Mouse (Mus musculus) forebrain, embryonic 15.5 days (tissue): ENCODE data around the gene Map3k7. TPM values are rescaled to one million over a fixed set of nuclear protein-coding genes. Genes with fewer than 3 reads are reported as not detected.
A peak's percentile ranks its signal among the peaks of the same experiment; 100 is the strongest.

Source experiments
- ATAC-seq: fragments of 200-750 bp; cut with Nextera tagmentation; replicated peaks from 2 replicates; pipeline ENCODE4 v1.8.0; 2017; ENCODE audit warnings: mild to moderate bottlenecking, moderate TSS enrichment, moderate library complexity
- H3K27ac ChIP-seq: fragments of 300-500 bp; sonication (generic); replicated peaks from 2 replicates; pipeline ENCODE4 v1.5.1; 2015; ENCODE audit warnings: mild to moderate bottlenecking, inconsistent platforms
- H3K27me3 ChIP-seq: fragments of 300-500 bp; sonication (generic); 2 replicates; pipeline ENCODE4 v1.6.1; 2015; ENCODE audit warnings: inconsistent platforms
- H3K36me3 ChIP-seq: fragments of 300-500 bp; sonication (generic); 2 replicates; pipeline ENCODE4 v1.6.1; 2015; ENCODE audit warnings: mild to moderate bottlenecking, inconsistent platforms
- H3K4me1 ChIP-seq: fragments of 300-500 bp; sonication (generic); 2 replicates; pipeline ENCODE4 v1.6.1; 2015; ENCODE audit warnings: inconsistent platforms
- H3K4me2 ChIP-seq: fragments of 300-500 bp; sonication (generic); replicated peaks from 2 replicates; pipeline ENCODE4 v1.6.1; 2015; ENCODE audit warnings: mild to moderate bottlenecking, inconsistent platforms
- H3K4me3 ChIP-seq: fragments of 300-500 bp; sonication (generic); 2 replicates; pipeline ENCODE4 v1.5.1; 2015; ENCODE audit warnings: mild to moderate bottlenecking, inconsistent platforms
- H3K9ac ChIP-seq: fragments of 300-500 bp; sonication (generic); replicated peaks from 2 replicates; pipeline ENCODE4 v1.6.1; 2015; ENCODE audit warnings: mild to moderate bottlenecking, inconsistent platforms
- H3K9me3 ChIP-seq: fragments of 300-500 bp; sonication (generic); 2 replicates; pipeline ENCODE4 v1.6.1; 2016; ENCODE audit warnings: inconsistent platforms
- WGBS: fragments of 180-500 bp; shearing (Covaris S2); methylation state at CpG from one replicate; pipeline ENCODE4 v1.1.7; 2015; ENCODE audit warnings: mixed read lengths; 5-methylcytosine and 5-hydroxymethylcytosine counted together
- polyA plus RNA-seq: library from polyadenylated mRNA; unstranded; fragments of >200 nt; fragmentation: Nextera tagmentation; extraction: Ambion mirVana; gene quantifications from 2 replicates; pipeline ENCODE4 v1.2.1, GENCODE M21; 2015

Map3k7 gene
- polyA plus RNA-seq, 1 experiment from 2014 or later: 31.4 TPM

GRCm38 (mm10) chr4:31938416-31939106, 25.3 kb upstream of the Map3k7 start:
- Histone ChIP-seq H3K36me3 (no peaks in the 10 kb centered on the region), H3K4me3 (no peak overlapping the region), H3K4me1 (peaks cover 22% of the 10 kb centered on the region), H3K27me3 (no peaks in the 10 kb centered on the region), H3K9ac (no peak overlapping the region), H3K27ac (no peak overlapping the region), H3K4me2 (no peak overlapping the region), H3K9me3 (no peaks in the 10 kb centered on the region)
- ATAC-seq: peak; percentile 55
- WGBS: 25% methylated on average over 9 of the region's 9 CpGs

GRCm38 (mm10) chr4:31941616-31942015, 22.3 kb upstream of the Map3k7 start:
- H3K9me3 ChIP-seq: no peaks in the 10 kb centered on the region
- H3K4me1 ChIP-seq: peaks cover 18% of the 10 kb centered on the region
- WGBS: 58% methylated on average over 4 of the region's 4 CpGs
- H3K4me3 ChIP-seq: no peak overlapping the region
- no peaks in the 10 kb centered on the region for H3K36me3 ChIP-seq
- ATAC-seq: no peak
- H3K9ac ChIP-seq: no peak overlapping the region
- H3K4me2 ChIP-seq: no peak overlapping the region
- H3K27ac ChIP-seq: no peak overlapping the region
- no peaks in the 10 kb centered on the region for H3K27me3 ChIP-seq

DNA sequence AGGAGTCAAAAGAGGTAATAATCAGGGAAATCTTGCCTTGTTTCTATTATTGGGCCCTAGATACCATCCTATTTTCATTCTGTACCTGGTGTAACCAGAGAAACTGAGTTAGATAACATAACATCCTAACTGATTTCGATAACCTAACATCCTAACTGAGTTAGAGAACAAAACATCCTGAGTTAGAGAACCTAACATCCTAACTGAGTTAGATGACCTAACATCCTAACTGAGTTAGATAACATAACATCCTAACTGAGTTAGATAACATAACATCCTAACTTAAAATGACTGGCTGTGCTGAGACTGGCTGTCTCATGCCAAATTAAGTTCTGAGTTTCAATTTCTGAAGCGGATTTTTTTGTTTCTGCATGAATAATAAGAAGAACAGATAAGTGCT, 20.9 kb upstream of the Map3k7 start:
- ATAC-seq: no peak
- 94% methylated on average over 2 of the region's 2 CpGs for WGBS

DNA sequence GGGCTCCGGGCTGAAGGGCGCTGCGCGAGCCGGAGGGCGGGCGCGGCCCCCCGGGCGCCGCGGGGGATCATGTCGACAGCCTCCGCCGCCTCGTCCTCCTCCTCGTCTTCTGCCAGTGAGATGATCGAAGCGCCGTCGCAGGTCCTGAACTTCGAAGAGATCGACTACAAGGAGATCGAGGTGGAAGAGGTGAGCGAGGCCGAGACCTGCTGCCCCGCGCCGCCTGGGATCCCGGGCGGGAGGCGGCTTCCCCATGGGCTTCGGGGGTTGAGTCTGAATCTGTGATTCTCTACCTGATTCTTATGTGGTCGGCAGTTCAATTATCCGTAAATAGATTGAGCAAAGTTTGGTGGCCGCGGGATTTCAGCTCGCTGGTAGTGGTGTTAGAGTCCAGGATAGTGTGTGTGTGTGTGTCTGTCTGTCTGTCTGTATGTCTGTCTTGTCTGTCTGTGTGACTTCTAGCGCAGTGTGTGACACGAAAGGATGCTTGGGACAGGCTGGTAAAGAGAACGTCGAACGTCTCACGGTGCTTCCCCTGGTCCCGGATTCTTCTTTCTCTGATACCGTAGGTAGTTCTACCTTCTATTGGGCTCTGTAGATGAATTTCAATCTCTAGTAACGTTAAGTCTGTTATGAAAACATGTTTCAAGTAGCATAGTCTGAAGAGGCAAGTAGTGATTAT, 438 bp downstream of the Map3k7 start:
- peak overlapping the region; percentile 56 for H3K4me2 ChIP-seq
- H3K9me3 ChIP-seq: no peaks in the 10 kb centered on the region
- ATAC-seq: no peak; the same call in 1 of the 2 replicates
- H3K4me3 ChIP-seq: peak overlapping the region; percentile 78
- no peaks in the 10 kb centered on the region for H3K36me3 ChIP-seq
- peaks cover 26% of the 10 kb centered on the region for H3K4me1 ChIP-seq
- WGBS: under 1% methylated on average over 47 of the region's 47 CpGs
- H3K9ac ChIP-seq: peak overlapping the region; percentile 73
- peak overlapping the region; percentile 99 for H3K27ac ChIP-seq
- no peaks in the 10 kb centered on the region for H3K27me3 ChIP-seq

More for the DNA sequence above, 20.9 kb upstream of the Map3k7 start:
- peaks cover 3% of the 10 kb centered on the region for H3K4me1 ChIP-seq
- no peaks in the 10 kb centered on the region for H3K36me3 ChIP-seq
- H3K27ac ChIP-seq: no peak overlapping the region
- H3K27me3 ChIP-seq: no peaks in the 10 kb centered on the region
- H3K4me2 ChIP-seq: no peak overlapping the region
- no peak overlapping the region for H3K9ac ChIP-seq
- no peaks in the 10 kb centered on the region for H3K9me3 ChIP-seq
- no peak overlapping the region for H3K4me3 ChIP-seq

- no peak overlapping the region for H3K27ac ChIP-seq
- H3K4me1 ChIP-seq: peaks cover 26% of the 10 kb centered on the region
- H3K27me3 ChIP-seq: no peaks in the 10 kb centered on the region
- peak overlapping the region; percentile 56 for H3K4me2 ChIP-seq
- H3K9me3 ChIP-seq: no peaks in the 10 kb centered on the region
- ATAC-seq: no peak
- H3K4me3 ChIP-seq: peak overlapping the region; percentile 78
- H3K9ac ChIP-seq: no peak overlapping the region; the same call in 1 of the 2 replicates
- no peaks in the 10 kb centered on the region for H3K36me3 ChIP-seq
- WGBS: 59% methylated on average over 2 of the region's 2 CpGs
Observed at GRCm38 (mm10) chr4:31965208-31965607, 1.3 kb downstream of the Map3k7 start.

GRCm38 (mm10) chr4:31971437-31971836, 7.5 kb downstream of the Map3k7 start:
- no peak overlapping the region for H3K4me3 ChIP-seq
- WGBS: 89% methylated on average over 1 of the region's 1 CpGs
- H3K9ac ChIP-seq: no peak overlapping the region
- H3K27ac ChIP-seq: no peak overlapping the region
- ATAC-seq: no peak
- H3K4me1 ChIP-seq: peaks cover 3% of the 10 kb centered on the region; the same call in 1 of the 2 replicates
- H3K4me2 ChIP-seq: no peak overlapping the region
- H3K27me3 ChIP-seq: no peaks in the 10 kb centered on the region
- 0 out of 2 replicates have a peak, but pooled peaks cover 2% of the 10 kb centered on the region for H3K36me3 ChIP-seq
- no peaks in the 10 kb centered on the region for H3K9me3 ChIP-seq

DNA sequence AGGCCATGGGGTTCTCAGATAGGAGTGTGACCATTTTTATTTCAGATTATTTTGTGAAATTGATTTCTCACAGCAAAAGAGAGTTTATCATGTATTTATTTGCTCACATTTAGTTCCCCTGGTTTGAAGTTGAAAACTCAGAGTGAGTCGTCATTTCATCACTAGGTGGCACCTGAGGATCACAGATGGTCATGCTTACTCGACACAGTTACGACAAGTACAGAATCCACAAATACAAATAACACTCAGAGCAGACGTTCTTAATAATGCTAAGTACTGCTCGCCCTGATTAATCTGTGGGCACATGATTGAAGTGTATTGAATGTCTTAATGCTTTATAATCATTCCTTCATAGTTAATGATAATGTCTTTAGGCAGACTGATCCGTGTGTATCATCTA, 8.3 kb downstream of the Map3k7 start:
- Histone ChIP-seq H3K4me3 (no peak overlapping the region), H3K27me3 (no peaks in the 10 kb centered on the region), H3K9ac (no peak overlapping the region), H3K9me3 (no peaks in the 10 kb centered on the region), H3K27ac (no peak overlapping the region), H3K36me3 (0 out of 2 replicates have a peak, but pooled peaks cover 3% of the 10 kb centered on the region), H3K4me1 (peaks cover 3% of the 10 kb centered on the region; the same call in 1 of the 2 replicates), H3K4me2 (no peak overlapping the region)
- ATAC-seq: no peak
- WGBS: 55% methylated on average over 6 of the region's 6 CpGs

DNA sequence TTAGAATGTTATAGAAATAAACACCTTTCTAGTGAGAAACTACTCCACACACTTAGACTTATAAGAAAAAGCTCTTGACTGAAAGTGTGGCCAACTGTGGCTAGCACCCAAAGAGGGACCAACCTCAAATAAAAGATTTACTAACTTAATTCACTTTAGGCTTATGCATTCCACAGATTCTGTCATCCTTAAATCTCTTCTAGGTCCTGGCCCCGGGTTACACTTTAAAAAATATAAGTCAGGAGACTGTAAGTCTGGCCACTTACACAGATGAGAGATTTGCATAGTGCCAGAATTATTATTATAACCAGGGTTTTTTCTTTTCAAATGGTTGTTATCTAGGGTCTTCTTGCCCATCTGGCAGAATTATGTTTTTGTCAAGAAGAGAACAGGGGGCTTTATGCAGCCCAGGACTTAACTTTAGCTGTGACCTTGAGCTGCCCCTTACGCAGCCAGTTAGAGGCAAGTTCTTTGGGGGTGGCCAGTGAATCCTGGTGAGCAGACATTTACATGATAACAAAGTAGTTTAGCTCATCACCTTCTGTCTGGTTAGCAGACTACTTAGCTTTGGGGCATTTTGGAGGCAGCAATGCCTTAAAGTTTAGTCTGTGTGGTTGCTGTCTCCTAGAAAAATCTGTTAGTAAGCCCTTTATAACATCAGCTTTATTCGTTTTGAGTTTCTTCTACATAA, 11.5 kb downstream of the Map3k7 start:
- Histone ChIP-seq H3K27me3 (no peaks in the 10 kb centered on the region), H3K9ac (no peak overlapping the region), H3K4me2 (no peak overlapping the region), H3K4me1 (peaks cover 3% of the 10 kb centered on the region; the same call in 1 of the 2 replicates), H3K36me3 (peaks cover 26% of the 10 kb centered on the region), H3K9me3 (no peaks in the 10 kb centered on the region), H3K4me3 (no peak overlapping the region), H3K27ac (no peak overlapping the region)
- 80% methylated on average over 3 of the region's 3 CpGs for WGBS
- ATAC-seq: no peak

GRCm38 (mm10) chr4:31981863-31982262, 18.0 kb downstream of the Map3k7 start:
- ATAC-seq: no peak
- Histone ChIP-seq H3K4me1 (no peaks in the 10 kb centered on the region), H3K4me3 (no peak overlapping the region), H3K27ac (no peak overlapping the region), H3K9ac (no peak overlapping the region), H3K9me3 (no peaks in the 10 kb centered on the region), H3K4me2 (no peak overlapping the region), H3K36me3 (peaks cover 51% of the 10 kb centered on the region), H3K27me3 (no peaks in the 10 kb centered on the region)
- WGBS: 95% methylated on average over 8 of the region's 8 CpGs

- Histone ChIP-seq H3K27me3 (no peaks in the 10 kb centered on the region), H3K4me3 (no peak overlapping the region), H3K4me2 (no peak overlapping the region), H3K9me3 (no peaks in the 10 kb centered on the region), H3K27ac (no peak overlapping the region), H3K36me3 (peaks cover 56% of the 10 kb centered on the region), H3K4me1 (no peaks in the 10 kb centered on the region), H3K9ac (no peak overlapping the region)
- 88% methylated on average over 2 of the region's 2 CpGs for WGBS
- ATAC-seq: no peak
Observed at GRCm38 (mm10) chr4:31993386-31993785, 29.5 kb downstream of the Map3k7 start.

GRCm38 (mm10) chr4:31993865-31994264, 30.0 kb downstream of the Map3k7 start:
- H3K4me2 ChIP-seq: no peak overlapping the region
- no peak overlapping the region for H3K27ac ChIP-seq
- H3K4me3 ChIP-seq: no peak overlapping the region
- H3K36me3 ChIP-seq: peaks cover 54% of the 10 kb centered on the region
- no peaks in the 10 kb centered on the region for H3K27me3 ChIP-seq
- H3K9me3 ChIP-seq: no peaks in the 10 kb centered on the region
- ATAC-seq: no peak
- H3K4me1 ChIP-seq: no peaks in the 10 kb centered on the region
- 75% methylated on average over 1 of the region's 1 CpGs for WGBS
- no peak overlapping the region for H3K9ac ChIP-seq

DNA sequence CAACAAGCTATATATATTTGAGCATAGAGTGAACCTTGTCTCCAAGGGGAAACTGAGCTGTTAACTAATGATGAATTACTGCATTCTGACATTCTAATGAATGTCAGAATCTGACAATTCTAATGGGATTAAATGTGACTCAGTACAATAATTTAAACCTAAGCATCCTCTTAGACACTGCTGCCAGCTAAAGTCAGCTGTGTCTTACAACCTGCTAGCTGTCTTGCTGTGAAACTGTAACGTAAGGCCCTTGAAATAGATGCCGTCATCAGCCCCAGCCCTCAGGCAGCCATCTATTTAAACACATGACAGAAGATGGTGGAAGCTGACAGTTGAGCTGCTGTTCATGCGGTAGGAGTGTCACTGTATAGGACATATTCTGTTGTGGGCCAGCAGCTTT, 37.6 kb downstream of the Map3k7 start:
- no peak overlapping the region for H3K4me3 ChIP-seq
- H3K9me3 ChIP-seq: no peaks in the 10 kb centered on the region
- H3K4me1 ChIP-seq: no peaks in the 10 kb centered on the region
- no peak overlapping the region for H3K4me2 ChIP-seq
- no peak overlapping the region for H3K9ac ChIP-seq
- peaks cover 19% of the 10 kb centered on the region for H3K36me3 ChIP-seq
- no peak overlapping the region for H3K27ac ChIP-seq
- ATAC-seq: 0 out of 2 replicates have a peak, but pooled peaks have one; percentile 38
- WGBS: 72% methylated on average over 3 of the region's 3 CpGs
- H3K27me3 ChIP-seq: no peaks in the 10 kb centered on the region
